Mouse (Mus musculus): ENCODE data around the gene Slc19a2.

The Slc19a2 gene

GRCm38 (mm10) chr1:164252551-164252950, 3.7 kb downstream of the Slc19a2 start:
- DNase-seq (ENCODE audit: low read depth): no peak

GRCm38 (mm10) chr1:164254836-164255235, 6.0 kb downstream of the Slc19a2 start:
- DNase-seq (ENCODE audit: low read depth): no peak

- no peak for DNase-seq (ENCODE audit: low read depth)
Observed at GRCm38 (mm10) chr1:164260171-164261028, 11.6 kb downstream of the Slc19a2 start.

- peak; percentile 65 for DNase-seq (ENCODE audit: low read depth)
Observed at GRCm38 (mm10) chr1:164261553-164261952, 12.7 kb downstream of the Slc19a2 start.

- DNase-seq (ENCODE audit: low read depth): no peak
Observed at GRCm38 (mm10) chr1:164270941-164271340, 22.1 kb downstream of the Slc19a2 start.

GRCm38 (mm10) chr1:164273659-164274058, 24.8 kb downstream of the Slc19a2 start:
- no peak for DNase-seq (ENCODE audit: low read depth)

GRCm38 (mm10) chr1:164275455-164275954, 26.7 kb downstream of the Slc19a2 start, which contains the start of gene Ccdc181:
TSS of gene Ccdc181 (plus strand) at chr1:164275585.
- DNase-seq (ENCODE audit: low read depth): peak; percentile 95

- DNase-seq (ENCODE audit: low read depth): peak; percentile 94
Observed at GRCm38 (mm10) chr1:164276552-164276951, 27.7 kb downstream of the Slc19a2 start.

- DNase-seq (ENCODE audit: low read depth): no peak
Observed at GRCm38 (mm10) chr1:164279332-164279731, 30.5 kb downstream of the Slc19a2 start.

GRCm38 (mm10) chr1:164284007-164284406, 35.2 kb downstream of the Slc19a2 start:
- DNase-seq (ENCODE audit: low read depth): no peak

GRCm38 (mm10) chr1:164287406-164287805, 38.6 kb downstream of the Slc19a2 start:
- DNase-seq (ENCODE audit: low read depth): no peak

- no peak for DNase-seq (ENCODE audit: low read depth)
Observed at GRCm38 (mm10) chr1:164292040-164292439, 43.2 kb downstream of the Slc19a2 start.

GRCm38 (mm10) chr1:164294071-164294470, 45.2 kb downstream of the Slc19a2 start:
- peak; percentile 55 for DNase-seq (ENCODE audit: low read depth)

GRCm38 (mm10) chr1:164296473-164296872, 47.6 kb downstream of the Slc19a2 start:
- no peak for DNase-seq (ENCODE audit: low read depth)

GRCm38 (mm10) chr1:164301949-164302348, 53.1 kb downstream of the Slc19a2 start:
- DNase-seq (ENCODE audit: low read depth): no peak

- DNase-seq (ENCODE audit: low read depth): no peak
Observed at GRCm38 (mm10) chr1:164303821-164304220, 55.0 kb downstream of the Slc19a2 start, which contains the start of gene Nme7. TSS of gene Nme7 (plus strand) at chr1:164304121.

GRCm38 (mm10) chr1:164307124-164307751, 58.4 kb downstream of the Slc19a2 start, which contains the start of gene Blzf1:
TSS of gene Blzf1 (minus strand) at chr1:164307489.
- DNase-seq (ENCODE audit: low read depth): peak; percentile 98

- no peak for DNase-seq (ENCODE audit: low read depth)
Observed at GRCm38 (mm10) chr1:164307922-164308321, 59.1 kb downstream of the Slc19a2 start.

- DNase-seq (ENCODE audit: low read depth): no peak
Observed at GRCm38 (mm10) chr1:164314085-164314484, 65.2 kb downstream of the Slc19a2 start.
